Mouse (Mus musculus) thymus, adult 2 months (tissue): Measurements from ENCODE around the gene Wfdc15b.

Experiments used
- CTCF ChIP-seq: fragments of 200-500 bp; IDR thresholded peaks from 2 replicates; pipeline ENCODE4 v1.5.1; 2012; ENCODE audit warnings: mild to moderate bottlenecking, control low read depth, low read length, moderate library complexity, borderline replicate concordance; ENCODE audit not compliant: control insufficient read depth, poor library complexity, insufficient read depth; ENCODE audit errors: extremely low read depth
- POLR2A ChIP-seq: fragments of 200-500 bp; IDR thresholded peaks from 2 replicates; pipeline ENCODE4 v1.6.1; 2012; ENCODE audit warnings: mild to moderate bottlenecking, low read length, control low read depth, moderate library complexity; ENCODE audit not compliant: control insufficient read depth, poor library complexity, insufficient read depth; ENCODE audit errors: extremely low read depth

DNA sequence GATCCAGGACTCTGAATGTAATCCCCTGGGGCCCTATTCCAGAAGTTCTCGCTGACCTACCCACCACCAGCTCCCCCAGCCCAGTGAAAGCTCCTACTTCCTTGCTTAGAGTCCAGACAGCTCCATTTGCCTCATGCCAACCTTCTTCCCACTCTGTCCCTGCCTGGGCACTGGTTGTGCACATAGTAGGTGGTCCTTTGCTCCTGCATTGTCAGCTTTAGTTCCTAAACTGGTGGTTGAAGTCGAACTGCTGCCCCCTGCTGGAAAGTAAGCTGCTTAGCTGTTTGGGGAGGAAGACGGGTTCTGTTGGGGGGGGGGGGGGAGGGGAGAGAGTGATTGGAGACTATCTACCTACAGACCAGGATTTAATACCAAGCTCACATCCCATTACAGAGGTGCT is 41.3 kb downstream of the Wfdc15b start:
- TF ChIP-seq CTCF (peak; percentile 60; the same call in 1 of the 2 replicates), POLR2A (no peak)
